Mouse (Mus musculus) cortical plate, adult 2 months (tissue): ENCODE measurements around the gene Gm9837. TPM values are rescaled to one million over a fixed set of nuclear protein-coding genes. Genes with fewer than 3 reads are reported as not detected.
"Not testable (repeated sequence)": the region's sequence is repeated elsewhere in the genome, so short reads cannot be mapped to it uniquely, and the experiment has no call there.

Source experiments
- H3K27ac ChIP-seq: fragments of 200-500 bp; 2 replicates; pipeline ENCODE4 v1.5.1; 2012; ENCODE audit warnings: low read length, control low read depth, inconsistent platforms; ENCODE audit not compliant: insufficient read depth
- H3K4me1 ChIP-seq: fragments of 200-500 bp; 2 replicates; pipeline ENCODE4 v1.6.1; 2011; ENCODE audit warnings: low read length; ENCODE audit not compliant: control insufficient read depth, insufficient read depth
- H3K4me3 ChIP-seq: fragments of 200-500 bp; 2 replicates; pipeline ENCODE4 v1.5.1; 2011; ENCODE audit warnings: mild to moderate bottlenecking, low read length, control low read depth; ENCODE audit not compliant: insufficient read depth
- CTCF ChIP-seq: fragments of 200-500 bp; IDR thresholded peaks from 2 replicates; pipeline ENCODE4 v1.5.1; 2011; ENCODE audit warnings: mild to moderate bottlenecking, control low read depth, low read length; ENCODE audit not compliant: insufficient read depth; ENCODE audit errors: extremely low read depth
- POLR2A ChIP-seq: fragments of 200-500 bp; IDR thresholded peaks from 2 replicates; pipeline ENCODE4 v1.6.1; 2011; ENCODE audit warnings: mild to moderate bottlenecking, low read length, control low read depth; ENCODE audit not compliant: insufficient read depth; ENCODE audit errors: extremely low read depth
- polyA plus RNA-seq: library from polyadenylated mRNA; depleted of rRNA; stranded (reverse); fragments of >200 nt; gene quantifications from 2 replicates; pipeline ENCODE4 v1.2.3, GENCODE M21; 2012; rRNA removed

Gene Gm9837
- polyA plus RNA-seq, 1 experiment: not detected

GRCm38 (mm10) chr11:53427993-53428715 is 42.1 kb downstream of the Gm9837 start:
- no peak overlapping the region for H3K4me3 ChIP-seq
- no peak overlapping the region for H3K27ac ChIP-seq
- TF ChIP-seq CTCF: no peak
- no peak for TF ChIP-seq POLR2A
- H3K4me1 ChIP-seq: peaks cover 5% of the 10 kb centered on the region

GRCm38 (mm10) chr11:53426914-53427313 is 43.4 kb downstream of the Gm9837 start:
- H3K4me3 ChIP-seq, H3K4me1 ChIP-seq, H3K27ac ChIP-seq: not testable (repeated sequence)

GRCm38 (mm10) chr11:53425711-53426255 is 44.5 kb downstream of the Gm9837 start:
- TF ChIP-seq POLR2A (no peak), CTCF (no peak)
- no peak overlapping the region for H3K4me3 ChIP-seq
- peaks cover 2% of the 10 kb centered on the region; the same call in 1 of the 2 replicates for H3K4me1 ChIP-seq
- H3K27ac ChIP-seq: no peak overlapping the region

GRCm38 (mm10) chr11:53425251-53425650 is 45.0 kb downstream of the Gm9837 start:
- TF ChIP-seq CTCF (no peak), POLR2A (0 out of 2 replicates have a peak, but pooled peaks have one; percentile 8)
- H3K4me1 ChIP-seq: peaks cover 2% of the 10 kb centered on the region; the same call in 1 of the 2 replicates
- H3K27ac ChIP-seq: no peak overlapping the region
- no peak overlapping the region for H3K4me3 ChIP-seq

GRCm38 (mm10) chr11:53424826-53425225 is 45.5 kb downstream of the Gm9837 start:
- no peak overlapping the region for H3K27ac ChIP-seq
- peaks cover 2% of the 10 kb centered on the region; the same call in 1 of the 2 replicates for H3K4me1 ChIP-seq
- TF ChIP-seq POLR2A (no peak), CTCF (no peak)
- H3K4me3 ChIP-seq: no peak overlapping the region

- H3K27ac ChIP-seq: no peak within 1 kb of the TSS
- no peak for TF ChIP-seq POLR2A
- TF ChIP-seq CTCF: no peak
- no peaks in the 10 kb centered on the region for H3K4me1 ChIP-seq
- no peak within 1 kb of the TSS for H3K4me3 ChIP-seq
Observed at GRCm38 (mm10) chr11:53423036-53423435, 47.2 kb downstream of the Gm9837 start, which contains the start of gene Leap2. Gene Leap2 (minus strand): TSS chr11:53423170.

Other genes with a start within 250 kb of the Gm9837 start
- 75.5 and 80.3 TPM in 2 replicates for gene Hspa4, start 170.0 kb downstream of the Gm9837 start, polyA plus RNA-seq
- 11.0 and 11.2 TPM in 2 replicates for gene Zcchc10, start 145.8 kb downstream of the Gm9837 start, polyA plus RNA-seq
- 38.5 and 38.6 TPM in 2 replicates for gene Aff4, start 119.6 kb downstream of the Gm9837 start, polyA plus RNA-seq
- not detected in 2 replicates for gene Leap2, start 47.3 kb downstream of the Gm9837 start, polyA plus RNA-seq
- gene Uqcrq, start 39.6 kb downstream of the Gm9837 start, polyA plus RNA-seq: 413 and 414 TPM in 2 replicates
- gene Gdf9, start 39.5 kb downstream of the Gm9837 start, polyA plus RNA-seq: 2.2 and 2.3 TPM in 2 replicates
- 0.04 and 0.10 TPM in 2 replicates for gene Gm10447, start 13.4 kb downstream of the Gm9837 start, polyA plus RNA-seq
- gene Shroom1, start 13.3 kb downstream of the Gm9837 start, polyA plus RNA-seq: 6.5 and 6.8 TPM in 2 replicates
- 0.48 and 0.81 TPM in 2 replicates for gene Gm9945, start 9.7 kb upstream of the Gm9837 start, polyA plus RNA-seq
- 54.0 and 56.1 TPM in 2 replicates for gene Sowaha, start 9.8 kb upstream of the Gm9837 start, polyA plus RNA-seq
- 379 TPM in 2 replicates for gene Sept8, start 48.8 kb upstream of the Gm9837 start, polyA plus RNA-seq
- 98.7 and 107 TPM in 2 replicates for gene Kif3a, start 96.9 kb upstream of the Gm9837 start, polyA plus RNA-seq
- gene Il4, start 148.2 kb upstream of the Gm9837 start, polyA plus RNA-seq: not detected in 2 replicates
- gene Il13, start 164.2 kb upstream of the Gm9837 start, polyA plus RNA-seq: not detected in 2 replicates
- gene Rad50, start 236.8 kb upstream of the Gm9837 start, polyA plus RNA-seq: 6.1 and 6.8 TPM in 2 replicates